8 mouse cellular contexts compared by ENCODE assay signal in genomic region chr6:72787322-72787947, GRCm38 (mm10). TPM values are rescaled to one million over a fixed set of nuclear protein-coding genes. Genes with fewer than 3 reads are reported as not detected.
A peak's percentile ranks its signal among the peaks of the same experiment; 100 is the strongest.
DNase-seq lines count a peak whose midpoint lies in the region; ATAC-seq lines count a peak whose summit lies in the region.

No protein-coding gene starts in this region.

- H3K27ac ChIP-seq in hindbrain, embryonic 15.5 days (replicated peaks): 0 out of 2 replicates have a peak overlapping the region, but pooled peaks have one; percentile 80
- no peak overlapping the region for H3K27ac ChIP-seq in liver, embryonic 16.5 days (ENCODE audit: low read length)
- H3K27ac ChIP-seq in stomach, embryonic 15.5 days: no peak overlapping the region

- WGBS in hindbrain, embryonic 15.5 days: 3% methylated on average over 19 of the region's 19 CpGs
- WGBS in liver, embryonic 16.5 days (ENCODE audit: insufficient replicate concordance): 26% methylated on average over 19 of the region's 19 CpGs
- WGBS in stomach, embryonic 15.5 days: 7% methylated on average over 19 of the region's 19 CpGs

- H3K4me2 ChIP-seq in hindbrain, embryonic 15.5 days: peak overlapping the region; percentile 100
- peak overlapping the region; percentile 65 for H3K4me2 ChIP-seq in liver, embryonic 16.5 days (ENCODE audit: low read depth, low read length)
- H3K4me2 ChIP-seq in stomach, embryonic 15.5 days: peak overlapping the region; percentile 80

- H3K9ac ChIP-seq in hindbrain, embryonic 15.5 days: no peak overlapping the region
- peak overlapping the region; percentile 55 for H3K9ac ChIP-seq in liver, embryonic 16.5 days (ENCODE audit: low read depth, low read length)
- H3K9ac ChIP-seq in stomach, embryonic 15.5 days: peak overlapping the region; percentile 83

- no peaks in the 10 kb centered on the region for H3K36me3 ChIP-seq in hindbrain, embryonic 15.5 days
- no peaks in the 10 kb centered on the region for H3K36me3 ChIP-seq in liver, embryonic 16.5 days (ENCODE audit: control insufficient read depth, insufficient read depth)
- 0 out of 2 replicates have a peak, but pooled peaks cover 5% of the 10 kb centered on the region for H3K36me3 ChIP-seq in stomach, embryonic 15.5 days

- no peaks in the 10 kb centered on the region for H3K9me3 ChIP-seq in hindbrain, embryonic 15.5 days
- H3K9me3 ChIP-seq in liver, embryonic 16.5 days (replicated peaks; ENCODE audit: control insufficient read depth, low read length): no peaks in the 10 kb centered on the region
- H3K9me3 ChIP-seq in stomach, embryonic 15.5 days: no peaks in the 10 kb centered on the region

- DNase-seq in Muller cell, postnatal 12 days (ENCODE audit: inconsistent ontology term): peak; percentile 56
- peak; percentile 50 for DNase-seq in embryo, embryonic 11 days
- no peak for DNase-seq in spleen, adult 12 weeks (ENCODE audit: low spot score)
- no peak for DNase-seq in thymus, adult 18-20 months
- DNase-seq in right cerebral cortex, postnatal 4 days: no peak

- no peak for ATAC-seq in hindbrain, embryonic 15.5 days (ENCODE audit: low FRiP score, low read depth)
- ATAC-seq in liver, embryonic 16.5 days (ENCODE audit: low read depth): no peak
- no peak for ATAC-seq in stomach, embryonic 15.5 days (ENCODE audit: insufficient read depth, low FRiP score, low read depth)

- peaks cover 14% of the 10 kb centered on the region for H3K27me3 ChIP-seq in hindbrain, embryonic 15.5 days
- H3K27me3 ChIP-seq in liver, embryonic 16.5 days (ENCODE audit: control insufficient read depth, insufficient read depth, low read depth, low read length): peaks cover 36% of the 10 kb centered on the region
- H3K27me3 ChIP-seq in stomach, embryonic 15.5 days (replicated peaks): no peaks in the 10 kb centered on the region

- H3K4me3 ChIP-seq in hindbrain, embryonic 15.5 days: peak overlapping the region; percentile 68
- H3K4me3 ChIP-seq in liver, embryonic 16.5 days (ENCODE audit: low read depth, low read length): peak overlapping the region; percentile 64
- peak overlapping the region; percentile 89 for H3K4me3 ChIP-seq in stomach, embryonic 15.5 days (replicated peaks)

- H3K4me1 ChIP-seq in hindbrain, embryonic 15.5 days (replicated peaks): peaks cover 27% of the 10 kb centered on the region
- H3K4me1 ChIP-seq in liver, embryonic 16.5 days (ENCODE audit: control insufficient read depth, low read depth, low read length): no peaks in the 10 kb centered on the region; the same call in 1 of the 2 replicates
- H3K4me1 ChIP-seq in stomach, embryonic 15.5 days: peaks cover 12% of the 10 kb centered on the region

RNA-seq across cellular contexts. Expression of gene Tcf7l1, which starts 1.6 kb away (rescaled TPM):
- 7.2 and 7.9 TPM in 2 replicates for polyA plus RNA-seq in hindbrain, embryonic 15.5 days (2015; fragmentation: Nextera tagmentation; extraction: Ambion mirVana)
- 4.9 and 5.3 TPM in 2 replicates for polyA plus RNA-seq in liver, embryonic 16.5 days (2015; fragmentation: Nextera tagmentation; extraction: Ambion mirVana)
- 23.7 and 25.5 TPM in 2 replicates for polyA plus RNA-seq in stomach, embryonic 15.5 days (2015; fragmentation: Nextera tagmentation; extraction: Ambion mirVana)

Comparison
In these comparisons a context has a peak if more than half of its experiments do, and no peak if none do; other contexts are left out.
1. DNase-seq: peak in Muller cell, postnatal 12 days (single experiment) and embryo, embryonic 11 days (single experiment); none in spleen, adult 12 weeks (single experiment), thymus, adult 18-20 months (0 of 2) and right cerebral cortex, postnatal 4 days (single experiment).
2. Peak in every context shown above with its lines, with median percentiles within 50 percentile points of each other: H3K4me2 ChIP-seq and H3K4me3 ChIP-seq.